Mouse (Mus musculus) embryonic facial prominence, embryonic 10.5 days (tissue): ENCODE measurements around the gene Gsg1l2. TPM values are rescaled to one million over a fixed set of nuclear protein-coding genes. Genes with fewer than 3 reads are reported as not detected.

Experiments
- DNase-seq: peaks from one replicate; pipeline ENCODE4 v3.0.0-alpha.2; 2017; ENCODE audit warnings: low spot score
- H3K27ac ChIP-seq: fragments of 300-500 bp; sonication (generic); replicated peaks from 2 replicates; pipeline ENCODE4 v1.5.1; 2016; ENCODE audit warnings: mild to moderate bottlenecking
- H3K27me3 ChIP-seq: fragments of 300-500 bp; sonication (generic); replicated peaks from 2 replicates; pipeline ENCODE4 v1.6.1; 2016; ENCODE audit warnings: low read depth, mild to moderate bottlenecking; ENCODE audit not compliant: poor library complexity, severe bottlenecking
- H3K36me3 ChIP-seq: fragments of 300-500 bp; sonication (generic); replicated peaks from 2 replicates; pipeline ENCODE4 v1.6.1; 2016; ENCODE audit warnings: mild to moderate bottlenecking, moderate library complexity
- H3K4me1 ChIP-seq: fragments of 300-500 bp; sonication (generic); 2 replicates; pipeline ENCODE4 v1.6.1; 2016
- H3K4me3 ChIP-seq: fragments of 300-500 bp; sonication (generic); 2 replicates; pipeline ENCODE4 v1.5.1; 2016; ENCODE audit warnings: mild to moderate bottlenecking, moderate library complexity
- H3K9me3 ChIP-seq: fragments of 300-500 bp; sonication (generic); 2 replicates; pipeline ENCODE4 v1.6.1; 2016; ENCODE audit warnings: mild to moderate bottlenecking
- WGBS: fragments of 180-500 bp; shearing (Covaris S2); methylation state at CpG from one replicate; pipeline ENCODE4 v1.1.7; 2016; 5-methylcytosine and 5-hydroxymethylcytosine counted together
- polyA plus RNA-seq: library from polyadenylated mRNA; unstranded; fragments of >200 nt; fragmentation: Nextera tagmentation; extraction: Ambion mirVana; gene quantifications from 2 replicates; pipeline ENCODE4 v1.2.1, GENCODE M21; 2016

Gene Gsg1l2
- polyA plus RNA-seq, 1 experiment from 2014 or later: not detected

DNA sequence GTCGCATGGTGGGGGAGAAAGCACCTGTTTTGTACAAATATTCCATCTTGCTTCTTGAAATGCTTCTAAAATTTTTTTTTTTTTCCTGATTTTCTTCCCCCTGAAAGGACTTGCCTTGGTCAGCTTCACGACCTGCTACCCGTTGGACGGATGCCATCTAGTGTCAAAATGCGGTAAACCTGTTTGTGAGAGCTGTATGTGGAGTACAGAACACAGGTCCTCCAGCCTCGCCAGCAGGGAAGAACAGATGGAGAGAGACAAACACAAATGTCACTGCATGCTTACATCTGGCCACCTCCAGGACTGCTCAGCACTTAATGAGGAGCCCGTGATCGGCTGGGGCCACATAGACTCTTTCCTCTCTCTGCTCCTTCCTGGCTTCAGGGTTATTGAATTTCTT, 1.8 kb upstream of the Gsg1l2 start:
- H3K27ac ChIP-seq: no peak overlapping the region
- H3K4me3 ChIP-seq: no peak overlapping the region
- DNase-seq: peak; percentile 48
- H3K9me3 ChIP-seq: no peaks in the 10 kb centered on the region
- no peaks in the 10 kb centered on the region for H3K4me1 ChIP-seq
- 34% methylated on average over 8 of the region's 8 CpGs for WGBS
- H3K27me3 ChIP-seq: no peaks in the 10 kb centered on the region
- no peaks in the 10 kb centered on the region for H3K36me3 ChIP-seq

DNA sequence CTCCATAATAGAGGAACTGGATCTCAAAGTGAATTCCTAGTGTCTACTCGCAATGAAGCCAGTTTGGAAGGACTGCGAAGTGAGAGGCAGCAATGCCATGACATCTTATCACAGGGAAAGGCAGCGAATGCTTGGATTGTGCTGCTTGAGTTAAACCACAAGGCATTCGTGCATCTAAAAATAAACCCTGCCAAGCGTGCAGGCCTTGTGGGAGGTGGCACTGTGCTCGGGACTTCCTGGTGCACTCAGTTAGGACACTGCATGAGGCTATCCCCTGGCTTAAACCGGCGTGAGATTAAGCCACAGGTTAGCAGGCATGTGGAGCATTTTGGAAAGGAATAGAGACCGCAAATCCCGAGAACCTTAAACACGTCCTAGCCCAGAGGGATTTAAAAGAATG, 15.8 kb downstream of the Gsg1l2 start:
- Histone ChIP-seq H3K27ac (no peak overlapping the region), H3K36me3 (no peaks in the 10 kb centered on the region), H3K4me3 (no peak overlapping the region), H3K9me3 (no peaks in the 10 kb centered on the region), H3K27me3 (no peaks in the 10 kb centered on the region), H3K4me1 (no peaks in the 10 kb centered on the region)
- 82% methylated on average over 11 of the region's 11 CpGs for WGBS
- no peak for DNase-seq

DNA sequence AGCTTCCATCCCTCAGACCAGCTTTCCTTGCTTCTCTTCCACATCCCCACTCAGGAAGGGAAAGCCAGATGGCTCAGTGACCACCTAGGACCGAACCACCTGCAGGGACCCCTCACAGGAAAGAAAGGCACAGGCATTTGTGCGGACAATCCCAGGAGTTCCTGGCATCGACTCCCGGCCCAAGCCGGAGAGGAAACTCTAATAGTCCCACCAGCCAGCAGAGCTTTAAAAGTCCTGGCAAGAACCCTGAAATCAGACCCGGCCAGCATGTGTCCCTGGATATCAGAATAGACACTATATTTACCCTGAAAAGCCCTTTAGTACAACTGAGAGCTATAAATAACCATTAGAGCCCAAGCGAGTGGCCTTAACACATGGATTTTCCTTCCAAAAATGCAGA, 23.5 kb downstream of the Gsg1l2 start, which contains the start of gene Dhrs7c:
Gene Dhrs7c (plus strand): TSS at position 257 of the 400 bp plus-strand sequence.
- H3K4me1 ChIP-seq: no peaks in the 10 kb centered on the region
- no peak for DNase-seq
- 83% methylated on average over 7 of the region's 7 CpGs for WGBS
- no peaks in the 10 kb centered on the region for H3K27me3 ChIP-seq
- no peak within 1 kb of the TSS for H3K4me3 ChIP-seq
- H3K27ac ChIP-seq: no peak within 1 kb of the TSS
- no peaks in the 10 kb centered on the region for H3K36me3 ChIP-seq
- no peaks in the 10 kb centered on the region for H3K9me3 ChIP-seq

DNA sequence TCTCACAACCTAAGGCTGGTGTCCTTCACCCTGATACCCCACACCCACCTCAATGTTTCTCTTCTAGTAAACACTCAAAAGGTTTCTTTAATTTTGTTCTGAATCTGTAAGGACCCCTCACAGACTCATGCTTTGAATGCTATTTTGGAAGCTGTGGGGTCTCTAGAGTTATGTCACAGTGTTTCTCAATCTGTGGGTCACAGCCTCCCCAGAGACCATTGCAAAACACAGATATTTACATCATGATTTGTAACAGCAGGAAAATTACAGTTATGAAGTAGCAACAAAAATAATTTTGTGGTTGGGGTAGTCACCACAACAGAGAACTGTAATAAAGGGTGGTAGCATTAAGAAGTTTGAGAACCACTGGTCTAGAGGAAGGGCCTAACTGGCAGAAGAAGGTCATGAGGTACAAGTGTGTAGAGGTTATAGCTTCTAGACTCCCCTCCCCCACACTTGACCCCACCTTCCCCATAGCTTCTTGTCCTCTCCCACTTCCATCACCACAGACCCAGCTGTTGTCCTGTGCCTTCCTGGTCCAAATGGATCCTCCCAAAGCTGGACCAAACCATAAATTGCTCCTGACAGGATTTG, 25.8 kb downstream of the Gsg1l2 start:
- Histone ChIP-seq H3K4me1 (no peaks in the 10 kb centered on the region), H3K36me3 (no peaks in the 10 kb centered on the region), H3K27ac (no peak overlapping the region), H3K9me3 (no peaks in the 10 kb centered on the region), H3K4me3 (no peak overlapping the region), H3K27me3 (no peaks in the 10 kb centered on the region)
- DNase-seq: no peak

DNA sequence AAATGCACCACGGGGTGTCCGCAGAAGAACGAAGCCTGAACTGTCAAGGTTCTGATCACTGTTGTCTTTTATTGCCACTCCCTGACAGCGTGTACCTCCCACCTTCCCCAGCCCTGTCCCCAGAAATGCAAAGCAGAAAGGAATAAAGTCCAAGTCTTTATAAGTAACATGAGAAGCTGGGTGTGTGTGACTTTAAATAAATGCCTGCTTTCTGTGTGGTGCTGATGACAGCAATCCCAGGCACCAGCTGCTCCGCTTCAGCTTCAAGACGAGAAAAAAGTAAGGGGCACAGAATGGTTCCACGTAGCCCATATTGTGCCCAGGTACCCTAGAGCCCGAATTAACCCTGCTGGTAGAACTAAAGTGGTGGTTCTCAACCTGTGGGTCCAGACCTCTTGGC, 26.8 kb downstream of the Gsg1l2 start:
- no peaks in the 10 kb centered on the region for H3K4me1 ChIP-seq
- no peak for DNase-seq
- no peaks in the 10 kb centered on the region for H3K27me3 ChIP-seq
- no peak overlapping the region for H3K27ac ChIP-seq
- no peak overlapping the region for H3K4me3 ChIP-seq
- WGBS: 79% methylated on average over 8 of the region's 8 CpGs
- H3K9me3 ChIP-seq: no peaks in the 10 kb centered on the region
- no peaks in the 10 kb centered on the region for H3K36me3 ChIP-seq

DNA sequence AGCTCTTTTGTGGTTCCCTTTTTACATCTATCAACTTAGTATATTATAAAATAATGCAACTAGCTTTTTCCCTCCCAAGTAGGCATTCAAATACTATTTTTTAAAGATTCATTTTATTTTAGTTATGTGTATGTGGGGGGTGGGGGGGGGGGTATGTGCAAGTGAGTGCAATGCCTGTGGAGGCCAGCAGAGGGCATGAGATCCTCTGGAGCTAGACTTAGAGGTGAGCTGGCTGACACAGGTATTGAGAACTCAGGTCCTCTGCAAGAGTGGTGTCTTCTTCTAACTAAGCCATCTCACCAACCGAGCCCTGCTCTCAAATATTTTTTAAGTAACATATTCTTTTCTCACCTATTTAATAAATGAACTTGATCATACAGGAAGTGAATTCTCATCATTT, 31.1 kb downstream of the Gsg1l2 start:
- 80% methylated on average over 1 of the region's 1 CpGs for WGBS
- no peaks in the 10 kb centered on the region for H3K27me3 ChIP-seq

DNA sequence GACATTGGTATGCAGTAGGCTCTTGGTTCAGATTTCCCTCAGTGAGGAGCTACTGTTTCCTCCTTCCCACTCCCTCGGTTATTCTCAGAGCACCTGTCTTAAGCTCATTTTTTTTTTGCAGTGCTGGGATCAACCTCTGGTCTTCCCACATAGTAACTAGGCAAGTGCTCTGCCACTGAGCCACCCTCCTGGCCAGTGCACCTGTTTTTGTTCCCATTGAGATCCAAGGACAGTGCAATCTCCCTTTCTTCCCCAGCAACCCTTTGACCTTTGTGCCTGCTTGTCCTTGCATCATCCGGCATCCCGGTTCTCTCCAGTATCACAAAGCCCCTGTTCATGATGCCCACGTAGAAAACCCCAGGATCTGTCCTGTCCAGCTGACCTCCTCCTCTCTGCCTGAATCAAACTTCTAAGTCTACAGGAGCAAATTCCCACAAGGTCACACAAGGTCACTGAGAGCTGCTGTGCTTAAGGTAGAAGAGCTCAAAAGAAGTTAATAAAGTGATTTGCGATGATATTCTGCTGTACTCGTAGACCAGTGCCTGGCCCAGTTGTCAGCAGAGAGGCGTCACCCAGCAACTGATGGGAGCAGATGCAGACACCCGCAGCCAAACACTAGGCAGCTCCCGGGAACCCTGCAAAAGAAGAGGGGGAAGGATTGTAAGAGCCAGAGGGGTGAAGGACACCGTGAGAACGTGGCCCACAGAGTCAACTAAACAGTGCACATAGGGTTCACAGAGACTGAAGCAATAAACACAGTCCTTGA, 32.6 kb downstream of the Gsg1l2 start:
- no peak overlapping the region for H3K27ac ChIP-seq
- no peaks in the 10 kb centered on the region for H3K36me3 ChIP-seq
- WGBS: 83% methylated on average over 11 of the region's 11 CpGs
- no peaks in the 10 kb centered on the region for H3K4me1 ChIP-seq
- H3K27me3 ChIP-seq: no peaks in the 10 kb centered on the region
- H3K4me3 ChIP-seq: no peak overlapping the region
- DNase-seq: no peak
- H3K9me3 ChIP-seq: no peaks in the 10 kb centered on the region

More for the DNA sequence above, 31.1 kb downstream of the Gsg1l2 start:
- no peaks in the 10 kb centered on the region for H3K36me3 ChIP-seq
- H3K4me3 ChIP-seq: no peak overlapping the region
- no peaks in the 10 kb centered on the region for H3K9me3 ChIP-seq
- no peaks in the 10 kb centered on the region for H3K4me1 ChIP-seq
- no peak for DNase-seq
- no peak overlapping the region for H3K27ac ChIP-seq

DNA sequence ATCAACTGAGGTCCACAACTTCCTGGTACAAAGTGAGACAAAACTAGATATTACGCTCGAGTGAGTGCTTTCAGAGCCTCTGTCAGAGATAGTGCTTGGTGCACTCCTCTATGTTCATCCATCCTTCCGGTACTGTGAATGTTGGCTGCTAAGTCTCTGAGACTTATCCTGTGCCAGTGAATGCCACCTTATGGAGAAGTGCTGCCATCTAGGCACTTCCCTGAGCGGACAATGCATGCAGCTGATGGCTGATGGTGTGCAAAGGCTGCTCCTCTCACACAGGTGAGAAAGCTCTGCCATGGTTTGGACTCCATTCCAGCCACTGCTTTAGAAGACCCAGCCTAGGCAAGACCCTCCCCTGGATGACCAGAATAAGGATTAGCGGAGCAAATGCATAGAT, 33.6 kb downstream of the Gsg1l2 start:
- no peaks in the 10 kb centered on the region for H3K4me1 ChIP-seq
- H3K36me3 ChIP-seq: no peaks in the 10 kb centered on the region
- no peaks in the 10 kb centered on the region for H3K27me3 ChIP-seq
- no peak for DNase-seq
- no peaks in the 10 kb centered on the region for H3K9me3 ChIP-seq
- no peak overlapping the region for H3K4me3 ChIP-seq
- no peak overlapping the region for H3K27ac ChIP-seq
- WGBS: 84% methylated on average over 5 of the region's 5 CpGs

DNA sequence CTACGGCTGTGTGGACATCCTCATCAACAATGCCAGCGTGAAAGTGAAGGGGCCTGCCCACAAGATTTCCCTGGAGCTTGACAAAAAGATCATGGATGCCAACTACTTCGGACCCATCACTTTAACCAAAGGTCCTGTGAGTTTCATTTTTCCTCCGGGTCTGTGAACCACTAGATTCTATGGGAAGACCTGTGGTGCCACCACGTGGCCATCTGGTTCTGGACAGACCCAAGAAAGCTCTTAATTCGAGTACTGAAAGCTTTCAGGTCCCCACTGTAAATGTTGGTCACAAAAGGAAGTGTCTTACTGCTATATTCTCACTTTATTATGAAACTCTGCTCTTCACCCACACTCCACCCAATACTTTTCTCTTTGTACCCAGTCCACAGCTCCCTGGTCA, 37.1 kb downstream of the Gsg1l2 start:
- Histone ChIP-seq H3K4me3 (no peak overlapping the region), H3K27me3 (no peaks in the 10 kb centered on the region), H3K9me3 (no peaks in the 10 kb centered on the region), H3K36me3 (no peaks in the 10 kb centered on the region), H3K27ac (no peak overlapping the region), H3K4me1 (no peaks in the 10 kb centered on the region)
- 79% methylated on average over 6 of the region's 6 CpGs for WGBS
- no peak for DNase-seq

DNA sequence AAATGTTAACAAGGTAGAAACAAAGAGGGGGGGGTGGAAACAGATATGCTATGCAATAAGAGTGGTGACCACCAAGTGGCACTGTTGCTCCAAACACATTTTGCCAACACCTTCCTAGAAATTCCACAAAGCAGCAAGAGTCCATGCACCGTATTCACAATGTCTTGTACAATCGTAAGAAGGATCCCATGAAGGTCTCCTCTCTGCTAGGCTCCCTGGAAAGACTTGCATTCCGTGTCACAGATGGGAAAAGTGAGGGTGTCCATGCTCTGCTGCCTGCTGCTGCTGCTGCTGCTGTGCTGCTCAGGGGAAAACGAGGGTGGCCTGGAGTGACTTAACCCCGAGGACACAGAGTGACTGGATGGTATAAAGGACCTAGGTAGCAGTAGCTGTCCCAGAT, 45.2 kb downstream of the Gsg1l2 start:
- Histone ChIP-seq H3K27me3 (no peaks in the 10 kb centered on the region), H3K4me3 (peak overlapping the region; percentile 37; the same call in 1 of the 2 replicates), H3K36me3 (no peaks in the 10 kb centered on the region), H3K27ac (peak overlapping the region; percentile 40; the same call in 1 of the 2 replicates), H3K9me3 (no peaks in the 10 kb centered on the region), H3K4me1 (peaks cover 13% of the 10 kb centered on the region)
- WGBS: 18% methylated on average over 5 of the region's 5 CpGs
- peak; percentile 52 for DNase-seq

DNA sequence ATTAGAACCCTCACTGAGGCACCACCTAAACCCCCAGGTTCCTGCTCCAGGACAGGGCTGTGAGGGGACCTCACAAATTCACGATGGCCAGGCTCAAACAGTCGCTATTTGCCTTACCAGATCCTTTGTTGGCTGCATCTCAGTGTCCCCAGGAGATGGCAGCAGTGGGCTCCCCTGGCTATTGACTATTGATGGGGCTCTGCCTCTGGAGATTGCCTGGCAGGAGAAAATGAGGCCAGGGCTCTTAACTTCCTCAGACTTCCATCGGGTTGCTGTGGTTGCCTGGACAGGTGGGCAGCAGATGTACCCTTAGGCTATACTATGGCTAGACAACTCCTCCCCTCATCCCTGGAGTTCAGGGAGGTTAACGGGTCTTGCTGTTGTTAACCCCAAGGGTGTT, 45.8 kb downstream of the Gsg1l2 start:
- WGBS: 12% methylated on average over 4 of the region's 4 CpGs
- Histone ChIP-seq H3K27ac (peak overlapping the region; percentile 40; the same call in 1 of the 2 replicates), H3K4me1 (peaks cover 13% of the 10 kb centered on the region), H3K27me3 (no peaks in the 10 kb centered on the region), H3K9me3 (no peaks in the 10 kb centered on the region), H3K36me3 (no peaks in the 10 kb centered on the region), H3K4me3 (no peak overlapping the region)
- DNase-seq: peak; percentile 75

DNA sequence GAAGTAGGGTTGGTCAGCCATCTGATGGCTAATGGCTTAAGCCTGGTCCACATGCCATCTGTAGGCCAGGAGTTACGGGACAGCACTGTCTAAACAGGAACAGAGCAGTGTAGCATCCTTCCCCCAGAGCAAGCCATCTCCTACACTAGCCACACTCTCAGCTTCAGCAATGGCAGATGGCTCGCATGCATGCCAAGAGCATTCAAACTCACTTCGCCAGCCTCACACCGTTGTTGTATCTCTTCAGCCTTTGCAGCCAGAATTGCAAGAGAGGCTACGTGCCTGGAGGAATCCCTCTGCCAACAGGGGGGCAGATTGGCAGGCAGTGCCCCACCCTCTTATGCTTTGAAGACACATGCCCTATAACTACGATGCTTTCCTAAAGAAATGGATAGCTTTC, 47.2 kb downstream of the Gsg1l2 start:
- Histone ChIP-seq H3K4me1 (peaks cover 13% of the 10 kb centered on the region), H3K4me3 (no peak overlapping the region), H3K27ac (no peak overlapping the region), H3K9me3 (no peaks in the 10 kb centered on the region), H3K27me3 (no peaks in the 10 kb centered on the region), H3K36me3 (no peaks in the 10 kb centered on the region)
- 89% methylated on average over 6 of the region's 6 CpGs for WGBS
- DNase-seq: no peak

DNA sequence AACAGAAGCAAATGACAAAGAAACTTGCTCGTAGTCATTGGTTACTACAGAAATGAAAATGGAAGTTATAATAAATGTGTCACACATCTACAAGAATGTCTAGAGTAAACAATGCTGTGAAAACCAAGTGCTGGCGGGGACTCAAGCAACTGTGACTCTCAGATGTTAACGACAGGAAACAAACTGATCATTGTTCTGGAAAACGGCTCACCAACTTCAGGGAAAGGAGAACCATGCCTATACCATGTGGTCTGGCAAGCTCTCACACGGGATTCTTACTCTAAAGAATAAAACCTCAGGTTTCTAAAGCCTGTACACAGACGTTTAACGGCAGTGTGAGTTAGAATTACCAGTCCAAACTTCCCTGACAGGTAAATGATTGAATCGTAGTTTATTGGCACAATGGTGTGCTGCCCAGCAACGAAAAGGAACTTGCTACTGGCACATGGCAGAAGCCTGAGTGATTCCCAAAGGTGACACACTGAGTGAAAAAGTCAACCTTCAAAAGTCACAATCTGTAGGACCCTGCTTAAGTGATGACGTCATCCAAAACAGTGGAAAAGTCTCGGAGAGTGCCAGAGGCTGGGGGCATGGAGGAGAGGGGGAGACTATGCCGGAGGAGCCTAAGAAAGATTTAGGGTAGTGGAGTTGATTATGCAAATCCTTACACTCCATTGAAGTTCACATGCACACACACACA, 54.1 kb downstream of the Gsg1l2 start:
- Histone ChIP-seq H3K4me1 (peaks cover 5% of the 10 kb centered on the region; the same call in 1 of the 2 replicates), H3K27ac (no peak overlapping the region), H3K27me3 (no peaks in the 10 kb centered on the region), H3K36me3 (no peaks in the 10 kb centered on the region), H3K9me3 (no peaks in the 10 kb centered on the region), H3K4me3 (no peak overlapping the region)
- DNase-seq: no peak
- WGBS: 61% methylated on average over 12 of the region's 12 CpGs
